ENCODE assay signal across 22 mouse cellular contexts in genomic region chr11:75498126-75498525, GRCm38 (mm10). TPM values are rescaled to one million over a fixed set of nuclear protein-coding genes. Genes with fewer than 3 reads are reported as not detected.
A peak's percentile ranks its signal among the peaks of the same experiment; 100 is the strongest.
DNase-seq lines count a peak whose midpoint lies in the region; ATAC-seq lines count a peak whose summit lies in the region.
"Had no signal": no experiment of that assay in that cellular context is flagged by ENCODE, and none has a peak within 500 bp of the region (broad histone marks: within the 10 kb centered on the region; RNA-seq: fewer than 3 reads in every experiment).

No protein-coding gene starts in this region.

- H3K27me3 ChIP-seq in heart, embryonic 11.5 days (ENCODE audit: control insufficient read depth, insufficient read depth, low read length) = no peaks in the 10 kb centered on the region
- H3K27me3 ChIP-seq in liver, embryonic 11.5 days (replicated peaks; ENCODE audit: control insufficient read depth, insufficient read depth, low read length) = no peaks in the 10 kb centered on the region
- H3K27me3 ChIP-seq in liver, embryonic 12.5 days (replicated peaks) = no peaks in the 10 kb centered on the region
- H3K27me3 ChIP-seq: embryonic facial prominence, embryonic 12.5 days; heart, embryonic 13.5 days; hindbrain, embryonic 12.5 days; limb, embryonic 12.5 days; liver, embryonic 15.5 days had no signal

- ATAC-seq in heart, embryonic 11.5 days (replicated peaks; ENCODE audit: insufficient number of reproducible peaks, low FRiP score, low TSS enrichment) = no peak
- no peak for ATAC-seq in liver, embryonic 11.5 days (replicated peaks; ENCODE audit: low FRiP score)
- ATAC-seq in liver, embryonic 12.5 days = no peak
- ATAC-seq: activated CD4-positive, CD25-positive, alpha-beta regulatory T cell, adult 4 months; intestine, postnatal 0 days had no signal

- H3K9ac ChIP-seq in heart, embryonic 11.5 days (ENCODE audit: low read depth, low read length) = no peak overlapping the region
- H3K9ac ChIP-seq in liver, embryonic 11.5 days (ENCODE audit: low read depth, low read length) = no peak overlapping the region
- no peak overlapping the region for H3K9ac ChIP-seq in liver, embryonic 12.5 days
- H3K9ac ChIP-seq: embryonic facial prominence, embryonic 12.5 days; heart, embryonic 13.5 days; hindbrain, embryonic 12.5 days; limb, embryonic 12.5 days; liver, embryonic 15.5 days had no signal

- H3K9me3 ChIP-seq in heart, embryonic 11.5 days (replicated peaks; ENCODE audit: control insufficient read depth, low read length) = no peaks in the 10 kb centered on the region
- no peaks in the 10 kb centered on the region for H3K9me3 ChIP-seq in liver, embryonic 11.5 days (ENCODE audit: control insufficient read depth, low read length)
- H3K9me3 ChIP-seq in liver, embryonic 12.5 days (replicated peaks) = no peaks in the 10 kb centered on the region
- H3K9me3 ChIP-seq: embryonic facial prominence, embryonic 12.5 days; heart, embryonic 13.5 days; hindbrain, embryonic 12.5 days; limb, embryonic 12.5 days; liver, embryonic 15.5 days had no signal

- no peak overlapping the region for H3K27ac ChIP-seq in heart, embryonic 11.5 days (ENCODE audit: low read depth, low read length)
- no peak overlapping the region for H3K27ac ChIP-seq in liver, embryonic 11.5 days (ENCODE audit: low read depth, low read length)
- no peak overlapping the region for H3K27ac ChIP-seq in liver, embryonic 12.5 days
- H3K27ac ChIP-seq: embryonic facial prominence, embryonic 12.5 days; heart, embryonic 13.5 days; hindbrain, embryonic 12.5 days; limb, embryonic 12.5 days; liver, embryonic 15.5 days; macrophage had no signal

- no peaks in the 10 kb centered on the region for H3K4me1 ChIP-seq in heart, embryonic 11.5 days (ENCODE audit: control insufficient read depth, insufficient read depth, low read length)
- no peaks in the 10 kb centered on the region for H3K4me1 ChIP-seq in liver, embryonic 11.5 days (replicated peaks; ENCODE audit: control insufficient read depth, insufficient read depth, low read length)
- no peaks in the 10 kb centered on the region for H3K4me1 ChIP-seq in liver, embryonic 12.5 days
- H3K4me1 ChIP-seq: embryonic facial prominence, embryonic 12.5 days; hindbrain, embryonic 12.5 days; limb, embryonic 12.5 days had no signal

- 35% methylated on average over 1 of the region's 1 CpGs for WGBS in heart, embryonic 11.5 days (ENCODE audit: insufficient replicate concordance)
- WGBS in liver, embryonic 11.5 days = 70% methylated on average over 1 of the region's 1 CpGs
- WGBS in liver, embryonic 12.5 days (ENCODE audit: insufficient replicate concordance) = 68% methylated on average over 1 of the region's 1 CpGs

- no peak overlapping the region for H3K4me3 ChIP-seq in heart, embryonic 11.5 days (ENCODE audit: low read depth, low read length)
- no peak overlapping the region for H3K4me3 ChIP-seq in liver, embryonic 11.5 days (ENCODE audit: low read depth, low read length)
- H3K4me3 ChIP-seq in liver, embryonic 12.5 days = no peak overlapping the region
- H3K4me3 ChIP-seq: embryonic facial prominence, embryonic 12.5 days; heart, embryonic 13.5 days; hindbrain, embryonic 12.5 days; limb, embryonic 12.5 days; liver, embryonic 15.5 days had no signal

- peaks cover 91% of the 10 kb centered on the region for H3K36me3 ChIP-seq in heart, embryonic 11.5 days (ENCODE audit: control insufficient read depth, insufficient read depth, low read length)
- H3K36me3 ChIP-seq in liver, embryonic 11.5 days (ENCODE audit: control insufficient read depth, insufficient read depth, low read length) = peaks cover 92% of the 10 kb centered on the region
- H3K36me3 ChIP-seq in liver, embryonic 12.5 days = peaks cover 100% of the 10 kb centered on the region

- peak; percentile 49 for DNase-seq in adrenal gland, adult 2 months
- DNase-seq in adrenal gland, postnatal 25 days = no peak
- peak; percentile 60 to 66 for DNase-seq in heart, adult 18-20 months
- peak; percentile 21 for DNase-seq in liver, embryonic 11.5 days (ENCODE audit: low spot score)
- DNase-seq in right cerebral cortex, postnatal 36 days (ENCODE audit: low spot score in 2 of 2) = no peak
- DNase-seq: cerebellum, adult 18-20 months; cerebellum, postnatal 14 days; kidney, postnatal 36 days; layer of hippocampus, postnatal 36 days; thymus, adult 18-20 months; thymus, postnatal 36 days had no signal

- H3K4me2 ChIP-seq in heart, embryonic 11.5 days = no peak overlapping the region
- H3K4me2 ChIP-seq in liver, embryonic 11.5 days = no peak overlapping the region
- H3K4me2 ChIP-seq in liver, embryonic 12.5 days = no peak overlapping the region
- H3K4me2 ChIP-seq: embryonic facial prominence, embryonic 12.5 days; heart, embryonic 13.5 days; hindbrain, embryonic 12.5 days; limb, embryonic 12.5 days; liver, embryonic 15.5 days; midbrain, embryonic 11.5 days had no signal

RNA-seq across cellular contexts. Expression of gene Prpf8, which starts 11.5 kb away (rescaled TPM):
- total RNA-seq in adrenal gland, adult 2 months (2021) = 100 to 1,000 TPM; 132 to 162 TPM
- 43.2 and 58.6 TPM in 2 replicates for polyA plus RNA-seq in adrenal gland, adult 2 months (2012; rRNA removed)
- total RNA-seq in adrenal gland, postnatal 25 days (2021) = 147 and 166 TPM in 2 replicates
- 10 to 100 TPM; 86.5 to 92.7 TPM for total RNA-seq in heart, adult 18-20 months (2021)
- 56.1 and 62.1 TPM in 2 replicates for polyA plus RNA-seq in heart, embryonic 11.5 days (2014; fragmentation: Nextera tagmentation; extraction: Ambion mirVana)
- 105 and 119 TPM in 2 replicates for polyA plus RNA-seq in liver, embryonic 11.5 days (2014; fragmentation: Nextera tagmentation; extraction: Ambion mirVana)
- polyA plus RNA-seq in liver, embryonic 12.5 days (2016; fragmentation: Nextera tagmentation; extraction: Ambion mirVana) = 46.6 and 47.9 TPM in 2 replicates

RNA-seq across cellular contexts. Expression of gene Rilp, which starts 11.8 kb away (rescaled TPM):
- 10 to 100 TPM; 12.1 to 13.2 TPM for total RNA-seq in adrenal gland, adult 2 months (2021)
- 8.8 and 10.0 TPM in 2 replicates for polyA plus RNA-seq in adrenal gland, adult 2 months (2012; rRNA removed)
- total RNA-seq in adrenal gland, postnatal 25 days (2021) = 12.7 and 14.6 TPM in 2 replicates
- 10 to 100 TPM; 46.5 to 48.2 TPM for total RNA-seq in heart, adult 18-20 months (2021)
- 0.94 and 2.0 TPM in 2 replicates for polyA plus RNA-seq in heart, embryonic 11.5 days (2014; fragmentation: Nextera tagmentation; extraction: Ambion mirVana)
- 1.2 and 1.5 TPM in 2 replicates for polyA plus RNA-seq in liver, embryonic 11.5 days (2014; fragmentation: Nextera tagmentation; extraction: Ambion mirVana)
- polyA plus RNA-seq in liver, embryonic 12.5 days (2016; fragmentation: Nextera tagmentation; extraction: Ambion mirVana) = 0.89 and 1.2 TPM in 2 replicates
- polyA plus RNA-seq: activated CD4-positive, CD25-positive, alpha-beta regulatory T cell, adult 4 months had no signal

RNA-seq across cellular contexts. Expression of gene Scarf1, which starts 15.2 kb away (rescaled TPM):
- total RNA-seq in adrenal gland, adult 2 months (2021) = 1 to 10 TPM; 7.5 to 7.8 TPM
- polyA plus RNA-seq in adrenal gland, adult 2 months (2012; rRNA removed) = 27.4 and 33.5 TPM in 2 replicates
- total RNA-seq in adrenal gland, postnatal 25 days (2021) = 9.4 and 10.0 TPM in 2 replicates
- 1 to 10 TPM; 6.6 to 6.8 TPM for total RNA-seq in heart, adult 18-20 months (2021)
- polyA plus RNA-seq in heart, embryonic 11.5 days (2014; fragmentation: Nextera tagmentation; extraction: Ambion mirVana) = 7.6 and 8.7 TPM in 2 replicates
- polyA plus RNA-seq in liver, embryonic 11.5 days (2014; fragmentation: Nextera tagmentation; extraction: Ambion mirVana) = 7.0 and 7.8 TPM in 2 replicates
- 5.2 TPM in 2 replicates for polyA plus RNA-seq in liver, embryonic 12.5 days (2016; fragmentation: Nextera tagmentation; extraction: Ambion mirVana)

RNA-seq across cellular contexts. Expression of gene Slc43a2, which starts 33.4 kb away (rescaled TPM):
- 10 to 100 TPM; 21.2 to 38.3 TPM for total RNA-seq in adrenal gland, adult 2 months (2021)
- polyA plus RNA-seq in adrenal gland, adult 2 months (2012; rRNA removed) = 28.2 and 28.7 TPM in 2 replicates
- total RNA-seq in adrenal gland, postnatal 25 days (2021) = 23.0 and 24.0 TPM in 2 replicates
- 10 to 100 TPM; 16.2 to 17.3 TPM for total RNA-seq in heart, adult 18-20 months (2021)
- polyA plus RNA-seq in heart, embryonic 11.5 days (2014; fragmentation: Nextera tagmentation; extraction: Ambion mirVana) = 2.7 and 4.2 TPM in 2 replicates
- 5.5 and 7.8 TPM in 2 replicates for polyA plus RNA-seq in liver, embryonic 11.5 days (2014; fragmentation: Nextera tagmentation; extraction: Ambion mirVana)
- polyA plus RNA-seq in liver, embryonic 12.5 days (2016; fragmentation: Nextera tagmentation; extraction: Ambion mirVana) = 5.9 and 6.3 TPM in 2 replicates

RNA-seq across cellular contexts. Expression of gene Tlcd2, which starts 36.6 kb away (rescaled TPM):
- 1 to 10 TPM; 7.6 to 9.7 TPM for total RNA-seq in adrenal gland, adult 2 months (2021)
- polyA plus RNA-seq in adrenal gland, adult 2 months (2012; rRNA removed) = 22.2 and 27.3 TPM in 2 replicates
- total RNA-seq in adrenal gland, postnatal 25 days (2021) = 16.2 and 16.8 TPM in 2 replicates
- total RNA-seq in heart, adult 18-20 months (2021) = 1 to 10 TPM; 2.4 to 4.9 TPM
- polyA plus RNA-seq in heart, embryonic 11.5 days (2014; fragmentation: Nextera tagmentation; extraction: Ambion mirVana) = 14.4 and 16.1 TPM in 2 replicates
- polyA plus RNA-seq in liver, embryonic 11.5 days (2014; fragmentation: Nextera tagmentation; extraction: Ambion mirVana) = 29.8 and 33.0 TPM in 2 replicates
- 19.6 and 21.4 TPM in 2 replicates for polyA plus RNA-seq in liver, embryonic 12.5 days (2016; fragmentation: Nextera tagmentation; extraction: Ambion mirVana)

Comparison
In these comparisons a context has a peak if more than half of its experiments do, and no peak if none do; other contexts are left out.
1. DNase-seq: peak in adrenal gland, adult 2 months (single experiment), heart, adult 18-20 months (2 of 2) and liver, embryonic 11.5 days (single experiment); none in adrenal gland, postnatal 25 days (single experiment) and right cerebral cortex, postnatal 36 days (0 of 2).